Mouse (Mus musculus): ENCODE measurements around the gene Gnl3. TPM values are rescaled to one million over a fixed set of nuclear protein-coding genes. Genes with fewer than 3 reads are reported as not detected.

Gene Gnl3
- total RNA-seq (2021), result 100 to 1,000 TPM in 1 of 2 experiments, 10 to 100 TPM in 1; 54.3 to 140 TPM
- 5.8 and 8.3 TPM in 2 replicates for polyA plus RNA-seq (2012; rRNA removed)
- long read RNA-seq, transcript Gnl3-201 (15 exons, 1,947 nt), result major isoform, 34 of 44 reads
- long read RNA-seq, partial matches to known transcripts, result 4 of 44 reads
- long read RNA-seq, other reads (novel, unspliced or antisense), result 6 of 44 reads

DNA sequence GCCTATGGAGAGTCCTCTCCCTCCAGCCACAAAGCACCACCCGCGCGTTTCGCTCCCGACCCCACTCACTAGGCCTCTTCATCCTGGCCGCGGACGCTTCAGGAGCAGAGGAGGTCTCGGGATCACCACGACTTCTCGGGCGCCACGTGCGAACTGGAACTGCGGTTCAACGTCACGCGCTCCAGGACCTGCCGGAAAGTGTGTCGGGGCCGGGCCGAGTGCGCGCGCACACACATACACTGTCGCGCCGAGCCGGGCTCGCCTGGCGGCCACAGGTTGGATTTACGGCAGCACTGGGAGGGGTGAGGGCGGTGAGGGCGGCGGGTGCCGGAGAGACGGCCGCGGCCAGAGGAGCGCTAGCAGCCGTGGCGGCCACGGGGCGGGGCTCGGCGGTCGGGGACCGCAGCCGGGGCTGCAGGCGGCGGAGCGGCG is at the start of gene Gnl3, which contains the start of gene Pbrm1:
TSS of gene Gnl3 (minus strand) at position 293 of the 432 bp plus-strand sequence.
TSS of gene Pbrm1 (plus strand) at position 279 of the 432 bp plus-strand sequence.
- DNase-seq, result peak; percentile 98

DNA sequence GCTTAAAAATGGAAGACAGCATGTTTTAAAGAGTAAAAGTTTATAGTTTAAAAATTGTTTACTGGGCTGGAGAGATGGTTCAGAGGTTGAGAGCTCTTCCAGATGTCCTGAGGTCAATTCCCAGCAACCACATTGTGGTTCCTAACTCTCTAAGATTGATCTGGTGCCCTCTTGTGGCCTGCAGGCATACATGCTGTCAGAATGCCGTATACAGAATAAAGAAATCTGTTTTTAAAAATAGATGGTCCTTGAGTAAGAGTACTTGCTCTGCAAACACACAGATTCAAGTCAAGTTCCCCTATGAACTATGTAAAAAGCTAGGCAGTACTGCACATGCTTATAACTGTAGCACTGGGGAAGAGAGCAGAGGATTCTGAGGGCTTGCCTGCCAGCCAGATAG is 43.3 kb upstream of the Gnl3 start:
- DNase-seq, result peak; percentile 10

DNA sequence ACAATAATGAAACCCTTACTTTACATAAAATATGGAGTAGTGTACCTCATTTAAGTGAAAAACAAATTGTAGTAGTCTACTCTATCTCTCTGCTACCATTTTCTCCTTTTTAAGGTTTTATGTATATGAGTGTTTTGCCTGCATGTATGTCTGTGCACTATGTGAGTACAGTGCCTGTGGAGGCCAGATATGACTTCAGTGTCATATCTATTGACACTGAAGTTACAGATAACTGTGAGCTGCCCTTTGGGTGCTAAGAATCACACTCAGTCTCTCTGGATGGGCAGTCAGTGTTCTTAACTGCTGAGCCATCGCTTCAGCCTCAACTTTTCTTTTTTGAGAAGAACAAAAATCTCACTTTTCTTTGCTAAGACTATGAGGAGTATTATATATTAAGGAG is 26.9 kb upstream of the Gnl3 start:
- DNase-seq, result no peak

DNA sequence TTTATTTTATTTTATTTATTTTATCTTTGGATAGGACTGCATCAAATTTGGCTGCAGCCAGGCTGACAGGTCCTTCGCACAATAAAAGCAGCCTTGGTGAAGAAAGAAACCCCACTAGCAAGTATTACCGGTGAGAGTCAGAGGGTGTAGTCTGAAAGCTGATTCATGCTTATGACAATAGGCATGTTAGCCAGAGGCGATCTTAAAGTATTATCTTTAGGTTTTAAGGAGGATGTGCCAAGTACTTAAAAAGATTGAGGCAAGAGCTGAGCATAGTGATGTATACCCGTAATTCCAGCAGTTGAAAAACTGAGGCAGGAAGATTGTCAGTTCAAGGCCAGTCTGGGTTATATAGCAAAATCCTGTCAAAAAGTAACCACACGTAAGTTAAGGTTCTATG is 26.3 kb upstream of the Gnl3 start:
- no peak for DNase-seq

DNA sequence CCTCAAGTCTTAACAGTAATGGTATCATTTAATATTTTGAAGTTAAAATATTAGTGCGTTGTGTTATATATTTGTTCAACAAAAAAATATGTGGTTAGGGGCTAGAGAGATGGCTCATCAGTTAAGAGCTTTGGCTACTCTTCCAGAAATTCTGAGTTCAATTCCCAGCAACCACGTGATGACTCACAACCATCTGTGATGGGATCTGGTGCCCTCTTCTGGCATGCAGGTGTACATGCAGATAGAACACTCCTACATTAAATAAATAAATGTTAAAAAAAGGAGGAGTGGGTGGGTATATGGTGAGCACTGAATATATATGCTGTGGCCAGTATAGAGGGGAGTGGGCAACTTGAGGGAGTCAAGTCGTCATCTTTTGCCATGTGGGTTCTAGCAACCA is 6.8 kb upstream of the Gnl3 start:
- DNase-seq, result no peak

DNA sequence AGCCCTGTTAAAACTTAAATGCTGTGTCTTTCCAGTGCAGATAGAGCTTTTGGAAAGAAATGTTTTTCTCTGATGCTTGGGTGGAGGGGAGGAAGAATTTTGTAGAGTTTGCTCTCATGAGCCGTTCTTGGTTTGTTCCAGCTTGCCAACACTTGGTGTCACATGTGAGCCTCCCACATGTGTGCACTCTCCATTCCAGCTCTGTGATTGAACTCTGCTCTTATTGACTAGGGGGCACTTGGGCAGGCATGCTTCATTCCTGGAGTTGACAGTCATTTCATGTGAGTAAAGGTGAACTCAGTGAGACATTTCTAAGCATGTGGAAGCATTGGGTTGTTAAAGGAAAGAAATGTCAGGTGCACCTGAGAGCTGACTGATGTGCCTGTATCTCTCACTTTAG is 3.6 kb upstream of the Gnl3 start:
- DNase-seq, result no peak

DNA sequence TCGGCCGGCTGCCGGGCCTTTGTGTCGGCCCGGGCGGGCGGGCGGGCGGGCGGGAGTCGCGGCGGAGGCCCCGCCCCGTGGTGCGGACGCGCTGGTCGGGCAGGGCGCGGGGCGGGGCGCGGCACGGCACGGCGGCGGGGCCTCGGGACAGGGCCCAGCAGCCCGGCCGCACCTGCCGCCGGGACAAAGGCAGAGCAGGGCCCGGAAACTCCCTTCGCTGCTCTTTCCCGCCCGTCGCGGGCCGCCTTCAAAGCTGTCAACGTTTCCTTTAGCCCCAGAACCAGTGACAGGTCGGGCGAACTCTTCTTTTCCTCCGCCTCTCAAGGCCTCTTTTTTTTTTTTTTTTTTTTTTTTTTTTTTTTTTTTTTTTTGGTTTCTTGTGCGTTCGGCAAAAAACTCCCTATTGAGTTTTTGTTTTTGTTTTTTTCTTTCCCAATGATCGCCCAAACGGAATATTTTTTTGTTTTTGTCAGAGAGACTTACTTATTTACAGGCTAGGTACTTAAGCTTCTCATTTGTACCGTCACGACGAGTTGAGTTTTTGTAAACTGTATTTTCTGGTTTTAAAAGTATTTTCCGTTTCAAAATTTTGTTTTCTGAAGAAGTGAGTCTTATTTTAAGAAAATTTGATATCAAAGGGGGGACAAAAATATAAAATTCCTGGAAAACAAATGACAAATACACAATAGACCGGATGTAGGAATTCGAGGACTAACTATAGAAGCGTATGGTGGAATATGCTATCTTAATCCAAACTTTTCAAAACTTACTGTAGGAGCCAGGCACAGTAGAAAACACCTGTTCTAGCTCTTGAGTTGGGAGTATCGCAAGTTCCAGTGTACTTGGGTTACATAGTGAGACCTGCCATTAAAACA is 616 bp upstream of the Gnl3 start:
- DNase-seq, result no peak

DNA sequence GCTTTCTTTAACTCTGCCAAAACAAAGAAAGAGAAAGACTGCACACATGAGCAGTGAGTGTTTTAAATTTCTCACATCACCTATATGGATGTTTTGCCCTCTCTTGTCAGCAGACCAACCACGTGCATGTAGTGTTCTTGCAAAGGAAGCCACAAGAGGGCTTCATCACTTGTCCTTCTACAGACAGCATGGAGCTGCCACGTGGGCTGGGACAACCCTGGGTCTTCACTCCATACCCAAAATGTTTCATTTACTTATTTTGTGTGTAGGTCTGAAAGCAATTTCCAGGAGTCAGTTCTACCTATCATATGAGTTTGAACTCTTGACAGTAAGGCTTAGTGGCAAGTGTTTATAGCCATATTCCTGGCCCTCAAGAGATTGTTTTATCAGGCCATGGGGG is 1.1 kb downstream of the Gnl3 start:
- peak; percentile 42 for DNase-seq

DNA sequence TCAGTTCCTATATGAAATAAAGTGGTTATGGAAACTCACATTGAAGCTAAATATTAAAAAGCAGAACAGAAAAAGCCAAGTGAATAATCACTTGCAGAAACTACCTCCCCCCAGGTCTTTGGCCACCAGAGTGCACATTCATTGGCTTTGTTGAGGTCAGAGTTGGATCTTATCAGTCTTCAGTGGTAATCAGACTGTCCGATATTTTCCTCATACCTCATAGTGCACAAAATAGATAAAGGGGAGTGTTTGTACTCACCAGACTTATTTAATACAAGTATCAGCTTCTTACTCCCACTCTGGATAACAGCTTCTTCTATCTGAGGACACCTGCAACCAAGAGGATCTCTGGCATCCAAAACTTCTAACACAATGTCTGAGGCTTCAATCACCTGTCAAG is 2.9 kb downstream of the Gnl3 start:
- DNase-seq, result no peak

DNA sequence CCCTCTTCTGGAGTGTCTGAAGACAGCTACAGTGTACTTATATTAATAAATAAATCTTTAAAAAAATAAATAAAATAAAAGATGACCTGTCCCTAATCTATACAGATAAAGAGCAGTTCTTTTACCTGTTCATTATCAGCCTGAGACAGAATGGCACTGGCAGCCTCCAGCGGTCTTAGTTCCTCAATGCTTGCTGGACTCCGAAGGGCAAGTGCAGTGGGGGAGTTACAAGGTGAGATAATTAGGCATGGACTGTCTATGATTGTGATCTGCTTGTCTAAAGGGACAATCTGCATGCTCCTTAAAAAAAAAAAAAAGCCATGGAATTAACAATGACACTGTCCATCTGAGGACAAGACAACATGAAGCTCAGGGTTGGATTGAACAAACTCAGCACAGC is 5.0 kb downstream of the Gnl3 start:
- no peak for DNase-seq

DNA sequence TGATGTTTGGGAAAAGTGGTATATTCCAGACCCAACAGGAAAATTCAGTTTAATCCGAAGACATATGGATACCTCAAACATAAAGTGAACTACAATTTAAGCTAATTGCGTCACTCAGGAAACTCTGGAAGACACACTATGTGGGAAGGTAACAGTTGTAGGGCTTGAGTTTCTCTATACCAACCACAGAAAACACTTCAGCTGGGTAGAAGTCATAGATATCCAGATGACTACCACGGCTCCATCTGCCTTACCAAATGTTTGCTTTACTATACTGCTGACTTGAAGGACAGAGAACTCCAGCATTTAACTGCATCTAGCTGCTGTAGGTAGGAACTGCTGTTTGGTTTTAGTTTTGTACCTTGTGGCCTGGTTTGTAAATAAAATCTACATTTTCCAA is 7.4 kb downstream of the Gnl3 start:
- DNase-seq, result no peak

DNA sequence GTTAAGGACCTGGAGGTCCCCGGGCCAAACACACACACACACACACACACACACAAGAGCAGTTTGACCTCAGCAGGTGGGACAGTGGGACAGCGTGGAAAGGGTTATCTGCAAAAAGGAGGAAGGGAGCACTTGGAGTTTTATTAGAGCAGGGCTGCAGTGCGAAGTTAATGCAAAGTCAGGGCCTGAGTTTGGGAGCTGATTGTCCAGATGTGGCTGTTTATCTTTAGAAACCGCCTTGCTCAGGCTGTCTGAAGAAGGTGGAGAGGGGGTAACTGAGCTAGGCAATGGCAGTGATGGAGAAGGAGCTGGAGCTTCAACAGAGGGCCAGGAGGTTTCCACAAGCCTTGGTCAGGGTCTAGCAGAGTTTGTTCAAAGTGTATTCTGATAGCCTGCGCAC is 12.2 kb downstream of the Gnl3 start:
- no peak for DNase-seq

DNA sequence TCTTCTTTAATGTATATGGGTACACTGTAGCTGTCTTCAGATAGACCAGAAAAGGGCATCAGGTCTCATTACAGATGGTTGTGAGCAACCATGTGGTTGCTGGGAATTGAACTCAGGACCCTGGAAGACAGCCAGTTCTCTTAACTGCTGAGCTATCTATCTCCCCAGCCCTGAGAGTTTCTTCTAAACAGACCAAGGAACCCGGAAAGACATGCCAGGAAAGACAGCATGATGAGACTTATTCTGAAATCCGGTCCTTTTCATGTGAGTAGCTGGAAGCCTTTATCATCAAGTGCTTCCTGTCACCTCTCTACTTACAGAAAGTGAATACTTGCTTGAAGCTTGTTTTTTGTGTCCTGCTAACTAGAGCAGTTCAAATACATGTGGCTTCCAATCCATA is 14.4 kb downstream of the Gnl3 start:
- no peak for DNase-seq

DNA sequence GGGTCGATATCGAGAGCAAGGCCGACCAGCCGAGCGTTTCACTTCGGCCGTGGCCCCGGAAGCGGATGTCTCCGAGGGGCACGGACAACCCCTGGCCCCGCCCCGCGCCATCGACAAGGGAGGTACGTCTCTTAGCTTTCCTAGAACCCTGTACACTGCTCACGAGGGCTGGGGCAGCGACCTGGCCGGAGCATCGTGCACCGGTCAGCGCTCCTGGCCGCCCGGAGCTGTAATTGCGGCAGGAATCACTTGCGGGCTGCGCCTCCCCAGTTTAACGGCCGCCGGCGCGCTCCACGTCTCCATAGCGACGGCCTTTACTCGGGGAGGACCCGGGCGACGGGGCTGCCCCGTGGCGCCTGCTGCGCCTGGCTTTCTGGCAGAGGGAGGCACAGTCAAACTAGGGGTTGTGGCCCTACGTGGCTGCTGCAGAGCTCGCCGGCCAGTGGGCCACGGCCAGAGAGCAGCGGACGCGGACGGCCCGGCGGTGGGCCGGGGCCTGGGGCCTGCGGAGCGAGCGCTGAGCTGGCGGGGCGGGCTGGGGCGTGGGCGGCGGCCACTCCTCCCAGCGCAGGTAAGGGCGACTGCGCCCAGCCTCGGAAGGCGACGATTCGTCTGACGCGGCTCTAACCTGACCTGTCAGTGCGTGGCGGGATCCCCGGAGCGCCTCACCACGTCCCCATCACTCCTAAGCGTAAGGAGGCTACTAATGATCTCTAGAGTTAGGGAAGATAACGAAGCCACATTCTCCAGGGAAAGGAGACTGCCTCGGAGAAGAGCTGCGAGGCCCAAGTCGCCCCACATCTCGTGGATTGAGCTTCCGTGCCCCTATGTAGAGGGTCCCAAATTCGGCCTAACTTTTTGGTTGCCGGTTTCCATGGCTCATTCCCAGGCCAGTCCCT is 17.4 kb downstream of the Gnl3 start, which contains the start of the genes Glt8d1 and Spcs1:
TSS of gene Glt8d1 (plus strand) at position 94 of the 899 bp plus-strand sequence.
TSS of gene Spcs1 (minus strand) at position 366 of the 899 bp plus-strand sequence.
- DNase-seq, result peak; percentile 94

DNA sequence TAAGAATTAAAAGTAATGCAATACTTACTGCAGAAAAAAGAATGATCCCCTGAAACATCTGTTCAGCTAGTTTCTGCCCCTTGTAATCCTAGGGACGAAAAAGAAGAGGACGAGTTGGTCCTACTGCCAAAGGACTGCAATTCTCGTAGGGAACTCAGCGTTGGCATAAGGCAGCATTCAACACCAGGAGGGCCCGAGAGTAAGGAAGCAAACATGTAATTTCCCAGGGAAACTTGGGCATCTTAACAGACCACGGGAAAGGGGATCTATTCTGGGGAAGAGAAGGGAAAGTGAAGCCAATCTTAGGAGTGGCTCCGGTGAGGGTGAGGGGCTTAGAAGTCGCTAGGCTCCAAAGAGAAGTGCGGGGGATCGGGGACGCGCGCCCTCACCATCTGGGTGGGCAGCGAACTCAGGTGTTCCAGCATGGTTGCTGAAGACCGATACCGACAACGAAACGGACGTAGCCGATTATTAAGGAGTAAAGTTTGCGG is 18.1 kb downstream of the Gnl3 start:
- DNase-seq, result no peak

DNA sequence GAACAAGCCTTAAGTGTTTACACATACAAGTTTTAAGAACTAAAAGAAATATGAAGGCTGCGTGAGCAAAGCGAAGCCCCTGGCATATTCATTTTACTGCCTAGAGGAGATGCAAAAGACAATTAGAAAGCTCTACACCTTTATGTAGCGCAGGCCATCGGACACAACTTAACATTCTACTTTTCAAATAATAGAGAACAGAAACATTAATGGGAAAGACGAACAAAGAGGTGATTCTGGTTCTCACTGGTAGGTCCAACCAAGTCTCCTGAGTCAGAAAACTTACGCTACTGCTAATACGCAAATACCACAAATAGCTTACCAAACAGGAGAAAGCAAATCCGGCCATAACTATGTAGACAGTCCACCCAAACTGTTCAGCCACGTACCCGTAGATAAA is 18.6 kb downstream of the Gnl3 start:
- no peak for DNase-seq

DNA sequence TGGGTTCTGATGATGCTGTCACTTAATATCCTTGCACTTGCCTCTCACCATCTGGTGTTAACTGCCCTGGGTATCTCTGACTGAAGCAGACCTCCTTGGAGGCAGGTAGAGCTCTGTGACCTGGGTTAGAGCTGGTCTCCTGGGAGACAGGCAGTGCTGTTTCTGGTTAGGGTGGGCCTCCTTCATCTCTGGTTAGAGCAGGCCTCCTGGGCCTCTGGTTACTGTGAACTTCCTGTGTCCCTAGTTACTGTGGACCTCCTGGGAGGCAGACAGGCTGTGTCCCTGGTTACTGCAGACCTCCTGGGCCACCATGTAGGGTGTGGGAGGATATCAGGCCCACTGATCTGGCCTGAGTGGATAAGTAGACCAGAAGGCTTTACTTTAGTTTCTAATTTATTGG is 22.5 kb downstream of the Gnl3 start:
- no peak for DNase-seq

DNA sequence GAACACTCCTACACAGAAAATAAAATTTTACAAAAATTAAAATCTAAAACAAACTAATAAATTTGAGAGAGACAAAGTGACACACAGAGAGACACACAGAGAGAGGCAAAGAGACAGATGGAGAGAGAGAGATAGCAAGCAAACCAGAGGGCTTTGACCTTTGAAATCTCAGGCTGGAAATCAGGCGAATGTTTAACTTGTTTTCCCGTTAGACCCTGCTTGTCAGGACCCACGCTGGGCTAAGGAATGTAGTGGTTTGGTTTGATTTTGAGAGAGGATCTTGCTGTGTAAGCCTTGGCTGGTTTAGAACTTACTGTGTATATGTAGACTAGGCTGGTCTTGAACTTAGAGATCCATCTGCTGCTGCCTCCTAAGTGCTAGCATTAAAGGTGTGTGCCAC is 42.7 kb downstream of the Gnl3 start:
- DNase-seq, result no peak

DNA sequence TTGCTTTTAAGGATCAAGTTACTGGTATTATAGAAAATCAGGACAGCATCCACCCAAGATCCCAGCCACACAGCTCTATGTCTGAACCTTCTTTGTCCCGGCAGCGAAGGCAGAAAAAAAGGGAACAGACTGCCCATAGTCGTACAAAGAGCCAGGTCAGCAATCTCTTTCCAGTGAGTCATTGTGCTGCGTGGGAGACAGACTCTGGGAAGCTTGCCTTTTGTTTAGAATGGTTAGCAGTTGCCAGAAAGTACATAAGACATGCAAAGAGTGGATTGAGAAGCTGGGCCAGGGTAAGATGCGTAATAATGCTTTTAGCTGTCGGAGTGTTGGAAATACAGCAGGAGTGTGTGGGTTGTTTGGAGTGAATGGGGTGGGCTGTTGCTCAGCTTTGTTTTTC is 44.7 kb downstream of the Gnl3 start:
- DNase-seq, result peak; percentile 53
